Mouse (Mus musculus) testis, adult 2 months (tissue): ENCODE data around the gene Serpinb1b. TPM values are rescaled to one million over a fixed set of nuclear protein-coding genes. Genes with fewer than 3 reads are reported as not detected.
"Not testable (repeated sequence)": the region's sequence is repeated elsewhere in the genome, so short reads cannot be mapped to it uniquely, and the experiment has no call there.

Source experiments
- H3K27ac ChIP-seq: fragments of 200-500 bp; 2 replicates; pipeline ENCODE4 v1.5.1; 2012; ENCODE audit warnings: low read depth, low read length; ENCODE audit not compliant: control insufficient read depth, insufficient read depth
- H3K27me3 ChIP-seq: fragments of 200-500 bp; 2 replicates; pipeline ENCODE4 v1.6.1; 2012; ENCODE audit warnings: mild to moderate bottlenecking, low read length, moderate library complexity; ENCODE audit not compliant: control insufficient read depth, insufficient read depth
- H3K36me3 ChIP-seq: fragments of 200-500 bp; 2 replicates; pipeline ENCODE4 v1.6.1; 2012; ENCODE audit warnings: mild to moderate bottlenecking, low read length; ENCODE audit not compliant: control insufficient read depth, insufficient read depth
- H3K4me1 ChIP-seq: fragments of 200-500 bp; 2 replicates; pipeline ENCODE4 v1.6.1; 2012; ENCODE audit warnings: low read length; ENCODE audit not compliant: control insufficient read depth, insufficient read depth
- H3K4me3 ChIP-seq: fragments of 200-500 bp; 2 replicates; pipeline ENCODE4 v1.5.1; 2012; ENCODE audit warnings: low read depth, mild to moderate bottlenecking, low read length, moderate library complexity, mixed read lengths; ENCODE audit not compliant: control insufficient read depth
- CTCF ChIP-seq: fragments of 200-500 bp; IDR thresholded peaks from 2 replicates; pipeline ENCODE4 v1.5.1; 2012; ENCODE audit warnings: low read depth, mild to moderate bottlenecking, inconsistent platforms, low read length, moderate library complexity; ENCODE audit not compliant: control insufficient read depth, insufficient read depth, insufficient replicate concordance
- POLR2A ChIP-seq: fragments of 200-500 bp; IDR thresholded peaks from 2 replicates; pipeline ENCODE4 v1.6.1; 2012; ENCODE audit warnings: low read depth, mild to moderate bottlenecking, inconsistent platforms, low read length, moderate library complexity; ENCODE audit not compliant: control insufficient read depth
- polyA plus RNA-seq: library from polyadenylated mRNA; depleted of rRNA; stranded (reverse); fragments of >200 nt; gene quantifications from 2 replicates; pipeline ENCODE4 v1.2.3, GENCODE M21; 2012; rRNA removed

The Serpinb1b gene
- polyA plus RNA-seq, result 0.06 TPM in 1 of 2 replicates, not detected in the other

DNA sequence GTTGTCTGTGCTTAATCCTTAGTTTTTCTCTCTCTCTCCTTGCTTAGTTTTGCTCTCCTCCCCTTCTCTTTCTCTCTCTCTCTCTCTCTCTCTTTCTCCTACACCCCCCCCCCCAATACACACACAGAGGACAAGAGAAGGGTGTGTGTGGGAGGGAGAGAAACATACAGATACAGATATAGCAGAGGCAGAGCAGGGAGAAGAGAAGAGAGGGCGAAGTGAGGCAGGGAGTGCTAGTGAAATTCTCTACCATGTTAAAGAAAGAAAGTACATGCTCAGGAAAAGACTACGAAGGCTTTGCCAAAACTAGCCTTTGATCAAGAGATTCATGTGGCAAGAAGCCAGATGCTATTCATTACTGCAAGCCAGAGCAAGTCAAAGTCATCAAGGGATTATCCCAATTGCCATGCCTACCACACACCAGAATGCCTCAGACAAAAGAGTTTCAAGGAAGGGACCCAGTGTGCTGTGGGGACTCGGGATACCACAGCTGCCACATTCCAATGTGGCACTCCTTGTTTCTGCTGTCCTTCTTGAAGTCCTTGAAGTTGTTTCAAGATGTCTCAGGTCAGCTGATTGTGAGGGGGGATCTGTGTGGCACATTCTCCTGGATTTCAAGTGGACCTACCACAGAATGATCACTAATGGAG is at the start of gene Serpinb1b:
Gene Serpinb1b, plus strand, starts transcription at position 520 of the 650 bp plus-strand sequence.
- Histone ChIP-seq H3K36me3 (no peaks in the 10 kb centered on the region), H3K4me1 (no peaks in the 10 kb centered on the region), H3K27ac (no peak within 1 kb of the TSS), H3K4me3 (no peak within 1 kb of the TSS), H3K27me3 (no peaks in the 10 kb centered on the region)
- TF ChIP-seq CTCF (no peak), POLR2A (no peak)

DNA sequence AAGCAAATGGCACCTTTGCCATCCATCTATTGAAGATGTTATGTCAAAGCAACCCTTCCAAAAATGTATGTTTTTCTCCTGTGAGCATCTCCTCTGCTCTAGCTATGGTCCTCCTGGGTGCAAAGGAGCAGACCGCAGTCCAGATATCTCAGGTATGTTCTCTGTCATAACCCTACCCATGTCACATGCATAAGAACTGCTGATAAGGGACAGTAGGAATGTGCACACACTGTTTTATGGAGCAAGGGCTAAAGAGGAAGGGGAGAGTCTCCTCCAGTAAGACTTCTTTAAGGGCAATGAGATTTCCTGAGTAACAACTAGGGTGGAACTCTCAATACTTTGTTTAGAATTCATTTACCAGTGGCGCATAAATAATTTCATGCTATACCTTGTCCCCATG is 48.9 kb upstream of the Serpinb1b start:
- H3K4me1 ChIP-seq, H3K36me3 ChIP-seq, H3K27ac ChIP-seq, H3K4me3 ChIP-seq, H3K27me3 ChIP-seq: not testable (repeated sequence)

DNA sequence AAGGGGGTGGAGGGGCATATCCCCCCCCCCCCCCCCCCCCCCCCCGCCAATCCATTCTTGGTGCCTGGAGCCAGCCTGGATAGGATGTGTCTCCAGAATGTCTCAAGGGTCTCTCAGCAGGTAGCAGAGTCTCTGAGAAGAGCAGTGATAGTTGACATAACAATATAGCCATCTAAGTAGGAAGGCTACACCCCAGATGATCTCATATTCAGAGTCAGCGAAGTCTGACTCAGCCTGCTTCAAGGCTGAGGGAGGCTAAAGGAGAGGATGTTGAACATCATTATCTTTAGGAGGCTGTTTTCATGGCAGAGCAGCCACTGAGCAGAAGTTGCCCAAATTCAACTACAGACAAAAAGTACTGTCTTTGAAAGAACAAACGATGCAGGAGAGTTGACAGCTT is 48.1 kb upstream of the Serpinb1b start:
- Histone ChIP-seq H3K27ac (no peak overlapping the region), H3K36me3 (no peaks in the 10 kb centered on the region), H3K4me1 (no peaks in the 10 kb centered on the region), H3K4me3 (no peak overlapping the region), H3K27me3 (no peaks in the 10 kb centered on the region)
- TF ChIP-seq POLR2A (no peak), CTCF (no peak)

- no peak for TF ChIP-seq CTCF
- no peak for TF ChIP-seq POLR2A
- no peaks in the 10 kb centered on the region for H3K36me3 ChIP-seq
- H3K27me3 ChIP-seq, result no peaks in the 10 kb centered on the region
- H3K4me3 ChIP-seq, result no peak overlapping the region
- H3K4me1 ChIP-seq, result no peaks in the 10 kb centered on the region
- no peak overlapping the region for H3K27ac ChIP-seq
Measured at GRCm38 (mm10) chr13:33035506-33035905, 42.9 kb upstream of the Serpinb1b start.

- Histone ChIP-seq H3K27me3 (no peaks in the 10 kb centered on the region), H3K36me3 (no peaks in the 10 kb centered on the region), H3K4me1 (no peaks in the 10 kb centered on the region; the same call in none of the 2 replicates), H3K4me3 (no peak overlapping the region), H3K27ac (no peak overlapping the region)
- no peak for TF ChIP-seq POLR2A
- no peak for TF ChIP-seq CTCF
Measured at GRCm38 (mm10) chr13:33043542-33043941, 34.8 kb upstream of the Serpinb1b start.

DNA sequence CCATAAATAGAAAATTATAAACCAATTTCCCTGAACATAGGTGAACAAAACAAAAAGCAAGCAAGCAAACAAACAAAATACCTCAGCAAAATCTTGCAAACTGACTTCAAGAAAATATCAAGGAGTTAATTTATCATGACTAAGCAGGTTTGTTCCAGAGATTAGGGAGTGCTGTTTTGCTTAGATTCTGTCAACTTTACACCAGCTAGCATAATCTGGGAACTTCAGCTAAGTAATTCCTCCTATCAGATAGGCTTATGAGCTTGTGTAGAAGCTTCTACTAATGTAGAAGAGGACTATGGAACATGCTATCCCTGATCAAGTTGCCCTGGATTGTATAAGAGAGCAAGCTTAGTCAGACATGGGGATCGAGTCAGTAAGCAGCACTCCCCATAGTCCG is 31.1 kb upstream of the Serpinb1b start:
- H3K27ac ChIP-seq, result no peak overlapping the region
- no peak overlapping the region for H3K4me3 ChIP-seq
- H3K36me3 ChIP-seq, result no peaks in the 10 kb centered on the region
- no peak for TF ChIP-seq CTCF
- TF ChIP-seq POLR2A, result no peak
- H3K27me3 ChIP-seq, result no peaks in the 10 kb centered on the region
- no peaks in the 10 kb centered on the region; the same call in none of the 2 replicates for H3K4me1 ChIP-seq

- no peak overlapping the region for H3K4me3 ChIP-seq
- TF ChIP-seq POLR2A, result no peak
- no peak for TF ChIP-seq CTCF
- no peak overlapping the region for H3K27ac ChIP-seq
- H3K4me1 ChIP-seq, result no peaks in the 10 kb centered on the region; the same call in none of the 2 replicates
- no peaks in the 10 kb centered on the region for H3K27me3 ChIP-seq
- no peaks in the 10 kb centered on the region for H3K36me3 ChIP-seq
Measured at GRCm38 (mm10) chr13:33048187-33048586, 30.2 kb upstream of the Serpinb1b start.

DNA sequence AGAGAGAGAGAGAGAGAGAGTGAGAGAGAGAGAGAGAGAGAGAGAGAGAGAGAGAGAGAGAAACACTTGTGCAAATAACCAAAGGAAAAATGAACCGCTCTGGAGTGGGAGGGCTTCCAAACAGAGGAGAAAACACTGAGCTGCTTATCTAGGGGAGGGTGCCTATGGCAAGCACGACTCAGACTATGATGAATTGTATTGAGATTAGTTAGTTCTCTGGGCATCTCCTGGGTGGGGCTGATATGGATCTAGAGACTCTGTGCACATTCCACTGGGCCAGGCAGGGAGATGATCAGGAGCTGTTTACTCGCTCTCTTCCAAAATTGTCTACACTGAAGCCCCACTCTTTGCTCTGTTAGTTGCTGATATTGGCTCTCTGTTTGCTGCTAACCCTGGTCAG is 26.7 kb upstream of the Serpinb1b start:
- Histone ChIP-seq H3K4me3 (no peak overlapping the region), H3K36me3 (no peaks in the 10 kb centered on the region), H3K27me3 (no peaks in the 10 kb centered on the region), H3K27ac (no peak overlapping the region), H3K4me1 (no peaks in the 10 kb centered on the region; the same call in none of the 2 replicates)
- no peak for TF ChIP-seq CTCF
- TF ChIP-seq POLR2A, result no peak
